10 mouse cellular contexts compared by ENCODE assay signal in genomic region chr9:64351191-64351590, GRCm38 (mm10). TPM values are rescaled to one million over a fixed set of nuclear protein-coding genes. Genes with fewer than 3 reads are reported as not detected.
DNase-seq lines count a peak whose midpoint lies in the region; ATAC-seq and TF ChIP-seq lines count a peak whose summit lies in the region.
"Had no signal": no experiment of that assay in that cellular context is flagged by ENCODE, and none has a peak within 500 bp of the region (broad histone marks: within the 10 kb centered on the region; RNA-seq: fewer than 3 reads in every experiment).

No protein-coding gene starts in this region.

- H3K27ac ChIP-seq in hindbrain, embryonic 11.5 days (ENCODE audit: low read depth, low read length) = no peak overlapping the region
- H3K27ac ChIP-seq in hindbrain, embryonic 14.5 days = no peak overlapping the region
- H3K27ac ChIP-seq in thymus, adult 2 months (ENCODE audit: control insufficient read depth, insufficient read depth, low read length) = no peak overlapping the region
- H3K27ac ChIP-seq in embryonic facial prominence, embryonic 10.5 days (replicated peaks) = no peak overlapping the region

- H3K4me2 ChIP-seq in hindbrain, embryonic 11.5 days (replicated peaks; ENCODE audit: low read depth, low read length) = no peak overlapping the region
- no peak overlapping the region for H3K4me2 ChIP-seq in hindbrain, embryonic 14.5 days (replicated peaks)

- ATAC-seq in hindbrain, embryonic 11.5 days (ENCODE audit: low FRiP score) = no peak
- no peak for ATAC-seq in hindbrain, embryonic 14.5 days (ENCODE audit: low FRiP score)
- no peak for ATAC-seq in frontal cortex, adult (ENCODE audit: low TSS enrichment)

- TF ChIP-seq POLR2A in thymus, adult 2 months (IDR thresholded peaks at IDR 0.05; ENCODE audit: control insufficient read depth, extremely low read depth, insufficient read depth, low read length, poor library complexity) = no peak

- peak; percentile 41 for DNase-seq in hindbrain, embryonic 11.5 days (ENCODE audit: low spot score)
- no peak for DNase-seq in hindbrain, embryonic 14.5 days (ENCODE audit: low spot score)
- peak; percentile 35 for DNase-seq in thymus, adult 2 months
- DNase-seq in thymus, postnatal 36 days = no peak
- peak; percentile 27 for DNase-seq in embryonic facial prominence, embryonic 10.5 days (ENCODE audit: low spot score)
- peak; percentile 23 for DNase-seq in thymus, postnatal 25 days
- DNase-seq in layer of hippocampus, adult 9-10 months (ENCODE audit: low spot score) = no peak
- DNase-seq: gastrocnemius, postnatal 36 days; kidney, adult 18-20 months had no signal

- TF ChIP-seq CTCF in thymus, adult 2 months (IDR thresholded peaks at IDR 0.05; ENCODE audit: borderline replicate concordance, control insufficient read depth, extremely low read depth, insufficient read depth, low read length, poor library complexity) = no peak

- 42% methylated on average over 3 of the region's 3 CpGs for WGBS in hindbrain, embryonic 11.5 days
- WGBS in hindbrain, embryonic 14.5 days = 41% methylated on average over 3 of the region's 3 CpGs
- WGBS in thymus, adult 2 months = 55% methylated on average over 3 of the region's 3 CpGs
- 35% methylated on average over 3 of the region's 3 CpGs for WGBS in embryonic facial prominence, embryonic 10.5 days

- H3K27me3 ChIP-seq in hindbrain, embryonic 11.5 days (ENCODE audit: control insufficient read depth, insufficient read depth, low read length) = no peaks in the 10 kb centered on the region
- no peaks in the 10 kb centered on the region for H3K27me3 ChIP-seq in hindbrain, embryonic 14.5 days (ENCODE audit: control insufficient read depth, insufficient read depth, low read length)
- no peaks in the 10 kb centered on the region for H3K27me3 ChIP-seq in thymus, adult 2 months (ENCODE audit: control insufficient read depth, insufficient read depth, low read length)
- no peaks in the 10 kb centered on the region for H3K27me3 ChIP-seq in embryonic facial prominence, embryonic 10.5 days (replicated peaks; ENCODE audit: low read depth, poor library complexity, severe bottlenecking)

- no peak overlapping the region for H3K4me3 ChIP-seq in hindbrain, embryonic 11.5 days (ENCODE audit: low read depth, low read length)
- H3K4me3 ChIP-seq in hindbrain, embryonic 14.5 days (replicated peaks; ENCODE audit: low read length) = no peak overlapping the region
- H3K4me3 ChIP-seq in thymus, adult 2 months (ENCODE audit: control insufficient read depth, insufficient read depth, low read length) = no peak overlapping the region
- no peak overlapping the region for H3K4me3 ChIP-seq in embryonic facial prominence, embryonic 10.5 days

- no peaks in the 10 kb centered on the region for H3K4me1 ChIP-seq in hindbrain, embryonic 11.5 days (replicated peaks; ENCODE audit: control insufficient read depth, insufficient read depth, low read length)
- H3K4me1 ChIP-seq in hindbrain, embryonic 14.5 days (replicated peaks; ENCODE audit: control insufficient read depth, insufficient read depth, low read length) = no peaks in the 10 kb centered on the region
- H3K4me1 ChIP-seq in thymus, adult 2 months (replicated peaks; ENCODE audit: control insufficient read depth, insufficient read depth, low read length) = no peaks in the 10 kb centered on the region
- no peaks in the 10 kb centered on the region for H3K4me1 ChIP-seq in embryonic facial prominence, embryonic 10.5 days

- no peaks in the 10 kb centered on the region for H3K9me3 ChIP-seq in hindbrain, embryonic 11.5 days (ENCODE audit: control insufficient read depth, low read length)
- H3K9me3 ChIP-seq in hindbrain, embryonic 14.5 days (ENCODE audit: control insufficient read depth, low read length) = no peaks in the 10 kb centered on the region
- H3K9me3 ChIP-seq in embryonic facial prominence, embryonic 10.5 days = no peaks in the 10 kb centered on the region

- H3K9ac ChIP-seq in hindbrain, embryonic 11.5 days (ENCODE audit: low read depth, low read length) = no peak overlapping the region
- no peak overlapping the region for H3K9ac ChIP-seq in hindbrain, embryonic 14.5 days

- H3K36me3 ChIP-seq in hindbrain, embryonic 11.5 days (ENCODE audit: control insufficient read depth, insufficient read depth, low read length) = no peaks in the 10 kb centered on the region
- H3K36me3 ChIP-seq in hindbrain, embryonic 14.5 days (replicated peaks; ENCODE audit: control insufficient read depth, insufficient read depth) = no peaks in the 10 kb centered on the region
- H3K36me3 ChIP-seq in thymus, adult 2 months (ENCODE audit: control insufficient read depth, insufficient read depth, low read length) = no peaks in the 10 kb centered on the region
- H3K36me3 ChIP-seq in embryonic facial prominence, embryonic 10.5 days (replicated peaks) = no peaks in the 10 kb centered on the region

RNA-seq across cellular contexts. Expression of gene Dis3l, which starts 10.1 kb away (rescaled TPM):
- polyA plus RNA-seq in hindbrain, embryonic 11.5 days (2014; fragmentation: Nextera tagmentation; extraction: Ambion mirVana) = 21.7 and 25.7 TPM in 2 replicates
- polyA plus RNA-seq in hindbrain, embryonic 14.5 days (2014; fragmentation: Nextera tagmentation; extraction: Ambion mirVana) = 21.1 and 23.2 TPM in 2 replicates
- polyA plus RNA-seq in thymus, adult 2 months (2012; rRNA removed) = 11.0 and 12.0 TPM in 2 replicates
- polyA plus RNA-seq in embryonic facial prominence, embryonic 10.5 days (2016; fragmentation: Nextera tagmentation; extraction: Ambion mirVana) = 20.0 and 23.1 TPM in 2 replicates

RNA-seq across cellular contexts. Expression of gene Megf11, which starts 34.2 kb away (rescaled TPM):
- polyA plus RNA-seq in hindbrain, embryonic 11.5 days (2014; fragmentation: Nextera tagmentation; extraction: Ambion mirVana) = 4.3 and 5.0 TPM in 2 replicates
- polyA plus RNA-seq in hindbrain, embryonic 14.5 days (2014; fragmentation: Nextera tagmentation; extraction: Ambion mirVana) = 15.6 and 17.4 TPM in 2 replicates
- polyA plus RNA-seq in thymus, adult 2 months (2012; rRNA removed) = 0.40 and 0.70 TPM in 2 replicates
- polyA plus RNA-seq in embryonic facial prominence, embryonic 10.5 days (2016; fragmentation: Nextera tagmentation; extraction: Ambion mirVana) = 0.96 and 1.6 TPM in 2 replicates

Comparison
In these comparisons a context has a peak if more than half of its experiments do, and no peak if none do; other contexts are left out.
1. DNase-seq: peak in hindbrain, embryonic 11.5 days (single experiment), thymus, adult 2 months (single experiment), embryonic facial prominence, embryonic 10.5 days (single experiment) and thymus, postnatal 25 days (single experiment); none in hindbrain, embryonic 14.5 days (single experiment), thymus, postnatal 36 days (0 of 2) and layer of hippocampus, adult 9-10 months (single experiment).